Mouse (Mus musculus) leukemia stem cell, adult 10-12 weeks (primary cell): ENCODE measurements around the gene Sprr2a3. TPM values are rescaled to one million over a fixed set of nuclear protein-coding genes. Genes with fewer than 3 reads are reported as not detected.

Experiments
- polyA plus RNA-seq: library from polyadenylated mRNA; stranded (reverse); fragments of >175 nt; gene quantifications from 2 replicates; pipeline ENCODE4 v1.2.3, GENCODE M21; 2012; ENCODE audit warnings: low replicate concordance

Sprr2a3 gene
- polyA plus RNA-seq, result not detected in 2 replicates

DNA sequence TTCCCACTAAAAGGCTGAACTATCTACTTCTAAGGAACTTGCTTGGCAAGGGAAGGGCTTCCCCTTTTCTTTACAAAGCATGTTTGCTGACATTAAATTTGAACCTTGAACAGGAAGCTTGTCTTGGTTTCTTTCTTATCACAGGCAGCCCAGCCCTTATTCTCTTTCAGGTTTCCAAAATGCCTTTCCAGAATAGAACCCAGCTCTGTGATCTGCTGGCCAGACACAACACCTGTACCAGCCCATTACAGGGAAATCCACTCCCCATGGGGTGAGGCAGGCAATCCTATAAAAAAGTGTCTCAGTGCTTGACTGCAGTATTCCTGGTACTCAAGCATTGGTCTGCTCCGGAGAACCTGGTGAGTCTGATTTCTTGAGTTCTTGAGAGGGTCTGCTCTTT lies at the start of gene Sprr2a3:
Gene Sprr2a3 (plus strand): TSS at position 317 of the 400 bp plus-strand sequence.

GRCm38 (mm10) chr3:92316320-92316719 lies 31.1 kb downstream of the Sprr2a3 start, which contains the start of gene Sprr2b:
Gene Sprr2b, plus strand, starts transcription at chr3:92316620.

DNA sequence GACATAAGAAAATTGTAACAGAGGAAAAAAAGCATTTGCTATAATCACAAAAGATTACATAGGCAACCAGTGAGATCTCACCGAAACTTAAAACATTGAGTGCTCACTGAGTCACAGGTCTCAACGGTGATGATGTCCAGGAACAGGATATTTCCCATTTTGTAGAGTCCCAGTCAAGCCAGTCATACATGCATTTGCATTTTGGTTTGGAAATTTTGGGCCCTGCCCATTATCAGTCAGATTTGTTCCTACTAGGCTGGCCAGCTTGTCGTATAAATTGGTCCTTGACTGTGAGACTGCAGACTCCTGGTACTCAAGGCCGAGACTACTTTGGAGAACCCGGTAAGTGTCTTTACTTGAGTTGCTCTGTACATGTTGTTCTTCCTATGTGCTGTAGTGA lies 53.6 kb downstream of the Sprr2a3 start, which contains the start of gene Sprr2d:
Gene Sprr2d (plus strand): TSS at position 301 of the 400 bp plus-strand sequence.

Other genes with a start within 250 kb of the Sprr2a3 start
- gene Lor, start 202.3 kb upstream of the Sprr2a3 start, polyA plus RNA-seq, result not detected in 2 replicates
- gene Prr9, start 161.5 kb upstream of the Sprr2a3 start, polyA plus RNA-seq, result not detected in 2 replicates
- gene Lelp1, start 142.7 kb upstream of the Sprr2a3 start, polyA plus RNA-seq, result not detected in 2 replicates
- gene Sprr2a1, start 69.6 kb upstream of the Sprr2a3 start, polyA plus RNA-seq, result not detected in 2 replicates
- not detected in 2 replicates for gene Sprr2a2, start 69.5 kb upstream of the Sprr2a3 start, polyA plus RNA-seq
- not detected in 2 replicates for gene Sprr2b, start 31.2 kb downstream of the Sprr2a3 start, polyA plus RNA-seq
- not detected in 2 replicates for gene Sprr2d, start 53.7 kb downstream of the Sprr2a3 start, polyA plus RNA-seq
- gene Sprr2e, start 66.7 kb downstream of the Sprr2a3 start, polyA plus RNA-seq, result not detected in 2 replicates
- not detected in 2 replicates for gene Sprr2f, start 79.8 kb downstream of the Sprr2a3 start, polyA plus RNA-seq
- gene Sprr2h, start 100.3 kb downstream of the Sprr2a3 start, polyA plus RNA-seq, result not detected in 2 replicates
- gene Sprr2i, start 122.6 kb downstream of the Sprr2a3 start, polyA plus RNA-seq, result not detected in 2 replicates
- not detected in 2 replicates for gene Sprr2j-ps, start 132.7 kb downstream of the Sprr2a3 start, polyA plus RNA-seq
- 16.3 and 26.7 TPM in 2 replicates for gene Gm9774, start 144.0 kb downstream of the Sprr2a3 start, polyA plus RNA-seq
- not detected in 2 replicates for gene Sprr2k, start 147.2 kb downstream of the Sprr2a3 start, polyA plus RNA-seq
- gene Sprr1b, start 153.4 kb downstream of the Sprr2a3 start, polyA plus RNA-seq, result not detected in 2 replicates
- gene Sprr3, start 173.3 kb downstream of the Sprr2a3 start, polyA plus RNA-seq, result not detected in 2 replicates
- gene Sprr1a, start 200.5 kb downstream of the Sprr2a3 start, polyA plus RNA-seq, result not detected in 2 replicates
- gene Sprr4, start 215.1 kb downstream of the Sprr2a3 start, polyA plus RNA-seq, result not detected in 2 replicates
- not detected in 2 replicates for gene 2310046K23Rik, start 249.1 kb downstream of the Sprr2a3 start, polyA plus RNA-seq